Mouse (Mus musculus) megakaryocyte, embryonic 14.5 days (primary cell): Measurements from ENCODE around the gene Rfx8.

ENCODE experiments used
- FLI1 ChIP-seq: IDR thresholded peaks from 2 replicates; pipeline ENCODE4 v1.6.1; 2012; ENCODE audit warnings: low read length, inconsistent platforms, mixed read lengths
- GATA1 ChIP-seq: IDR thresholded peaks from 3 replicates; pipeline ENCODE4 v1.6.1; 2012; ENCODE audit warnings: mixed read lengths, low read length, inconsistent platforms, borderline replicate concordance

- TF ChIP-seq GATA1 (no peak), FLI1 (no peak)
Measured at GRCm38 (mm10) chr1:39691061-39691460, 29.7 kb downstream of the Rfx8 start.
